In genomic region chr14:73384913-73385719, GRCm38 (mm10) we compare ENCODE assay signal across 8 mouse cellular contexts. TPM values are rescaled to one million over a fixed set of nuclear protein-coding genes. Genes with fewer than 3 reads are reported as not detected.
DNase-seq lines count a peak whose midpoint lies in the region; ATAC-seq lines count a peak whose summit lies in the region.

Gene Itm2b (minus strand): TSS chr14:73385289.

- peak within 1 kb of the TSS; percentile 98 for H3K9ac ChIP-seq in intestine, embryonic 16.5 days (ENCODE audit: low read depth, low read length)
- H3K9ac ChIP-seq in limb, embryonic 12.5 days (replicated peaks): peak within 1 kb of the TSS; percentile 91
- peak within 1 kb of the TSS; percentile 94 for H3K9ac ChIP-seq in midbrain, embryonic 14.5 days (replicated peaks; ENCODE audit: low read length)

- H3K4me2 ChIP-seq in intestine, embryonic 16.5 days (ENCODE audit: low read depth, low read length): peak within 1 kb of the TSS; percentile 66
- H3K4me2 ChIP-seq in limb, embryonic 12.5 days: peak within 1 kb of the TSS; percentile 64
- H3K4me2 ChIP-seq in midbrain, embryonic 14.5 days (ENCODE audit: low read length): peak within 1 kb of the TSS; percentile 63

- H3K36me3 ChIP-seq in intestine, embryonic 16.5 days (ENCODE audit: control insufficient read depth, insufficient read depth, low read length): no peaks in the 10 kb centered on the region
- peaks cover 9% of the 10 kb centered on the region; the same call in 1 of the 2 replicates for H3K36me3 ChIP-seq in limb, embryonic 12.5 days
- H3K36me3 ChIP-seq in midbrain, embryonic 14.5 days (ENCODE audit: control insufficient read depth, insufficient read depth, low read length): no peaks in the 10 kb centered on the region

- H3K4me3 ChIP-seq in intestine, embryonic 16.5 days (ENCODE audit: low read length): peak within 1 kb of the TSS; percentile 87
- peak within 1 kb of the TSS; percentile 71 for H3K4me3 ChIP-seq in limb, embryonic 12.5 days (replicated peaks)
- peak within 1 kb of the TSS; percentile 96 for H3K4me3 ChIP-seq in midbrain, embryonic 14.5 days (replicated peaks; ENCODE audit: low read depth, low read length)

- peak; percentile 95 for ATAC-seq in intestine, embryonic 16.5 days
- ATAC-seq in limb, embryonic 12.5 days (ENCODE audit: insufficient number of reproducible peaks, insufficient read depth, low FRiP score, low TSS enrichment, low read depth): peak; percentile 94
- peak; percentile 95 for ATAC-seq in midbrain, embryonic 14.5 days (ENCODE audit: low FRiP score, low TSS enrichment)

- H3K27me3 ChIP-seq in intestine, embryonic 16.5 days (replicated peaks; ENCODE audit: control insufficient read depth, insufficient read depth, low read length): no peaks in the 10 kb centered on the region
- no peaks in the 10 kb centered on the region for H3K27me3 ChIP-seq in limb, embryonic 12.5 days
- H3K27me3 ChIP-seq in midbrain, embryonic 14.5 days (ENCODE audit: control insufficient read depth, insufficient read depth, low read length): no peaks in the 10 kb centered on the region

- under 1% methylated on average over 60 of the region's 62 CpGs for WGBS in intestine, embryonic 16.5 days
- under 1% methylated on average over 61 of the region's 62 CpGs for WGBS in limb, embryonic 12.5 days
- under 1% methylated on average over 62 of the region's 62 CpGs for WGBS in midbrain, embryonic 14.5 days

- no peaks in the 10 kb centered on the region for H3K9me3 ChIP-seq in intestine, embryonic 16.5 days (ENCODE audit: control insufficient read depth, low read length)
- H3K9me3 ChIP-seq in limb, embryonic 12.5 days: no peaks in the 10 kb centered on the region
- no peaks in the 10 kb centered on the region for H3K9me3 ChIP-seq in midbrain, embryonic 14.5 days (ENCODE audit: control insufficient read depth, low read length)

- H3K27ac ChIP-seq in intestine, embryonic 16.5 days (ENCODE audit: low read length): peak within 1 kb of the TSS; percentile 98
- peak within 1 kb of the TSS; percentile 95 for H3K27ac ChIP-seq in limb, embryonic 12.5 days
- H3K27ac ChIP-seq in midbrain, embryonic 14.5 days (replicated peaks; ENCODE audit: low read depth, low read length): peak within 1 kb of the TSS; percentile 91

- peaks cover 22% of the 10 kb centered on the region for H3K4me1 ChIP-seq in intestine, embryonic 16.5 days (ENCODE audit: control insufficient read depth, insufficient read depth, low read length)
- H3K4me1 ChIP-seq in limb, embryonic 12.5 days (replicated peaks): peaks cover 14% of the 10 kb centered on the region
- H3K4me1 ChIP-seq in midbrain, embryonic 14.5 days (ENCODE audit: control insufficient read depth, insufficient read depth, low read length): peaks cover 33% of the 10 kb centered on the region

- peak; percentile 77 to 80 for DNase-seq in left cerebral cortex, adult 18-20 months (ENCODE audit: low spot score in 2 of 2)
- no peak for DNase-seq in left cerebral cortex, adult 11 months (ENCODE audit: low spot score)
- DNase-seq in embryo, embryonic 9.5 days (ENCODE audit: extremely low spot score): peak; percentile 94
- no peak for DNase-seq in gonadal fat pad, adult 2 months (ENCODE audit: low read depth)
- DNase-seq in midbrain, embryonic 14.5 days: peak; percentile 91
- peak; percentile 79 to 87 for DNase-seq in spleen, adult 18-20 months

RNA-seq across cellular contexts. Expression of gene Itm2b, which starts in this region (rescaled TPM):
- total RNA-seq in left cerebral cortex, adult 18-20 months (2021): 100 to 1,000 TPM; 780 to 834 TPM
- polyA plus RNA-seq in gonadal fat pad, adult 2 months (2012; rRNA removed): 6,968 and 7,905 TPM in 2 replicates
- polyA plus RNA-seq in intestine, embryonic 16.5 days (2015; fragmentation: Nextera tagmentation; extraction: Ambion mirVana): 702 and 717 TPM in 2 replicates
- polyA plus RNA-seq in limb, embryonic 12.5 days (2016; fragmentation: Nextera tagmentation; extraction: Ambion mirVana): 460 and 473 TPM in 2 replicates
- 599 and 615 TPM in 2 replicates for polyA plus RNA-seq in midbrain, embryonic 14.5 days (2014; fragmentation: Nextera tagmentation; extraction: Ambion mirVana)

Comparison
In these comparisons a context has a peak if more than half of its experiments do, and no peak if none do; other contexts are left out.
1. DNase-seq: peak in left cerebral cortex, adult 18-20 months (2 of 2), embryo, embryonic 9.5 days (single experiment), midbrain, embryonic 14.5 days (single experiment) and spleen, adult 18-20 months (2 of 2); none in left cerebral cortex, adult 11 months (single experiment) and gonadal fat pad, adult 2 months (single experiment).
2. Peak in every context shown above with its lines, with median percentiles within 50 percentile points of each other: ATAC-seq, H3K27ac ChIP-seq, H3K4me2 ChIP-seq, H3K4me3 ChIP-seq and H3K9ac ChIP-seq.